Mouse (Mus musculus) inflammation-experienced regulatory T-cells, adult 6 months (primary cell): ENCODE data around the gene Ift20. TPM values are rescaled to one million over a fixed set of nuclear protein-coding genes. Genes with fewer than 3 reads are reported as not detected.
"Not testable (repeated sequence)": the region's sequence is repeated elsewhere in the genome, so short reads cannot be mapped to it uniquely, and the experiment has no call there.

Experiments used
- ATAC-seq: one replicate; pipeline ENCODE4 v1.8.0; 2017
- polyA plus RNA-seq, 3 experiments: library from polyadenylated mRNA; unstranded; fragments of 100-300 nt; shearing (Covaris generic); gene quantifications; one replicate each; pipeline ENCODE4 v1.2.1; 2017

Gene Ift20
- polyA plus RNA-seq, 3 experiments from 2014 or later = 104 to 117 (median 111) TPM

- no peak for ATAC-seq
Measured at GRCm38 (mm10) chr11:78523241-78523955, 12.8 kb upstream of the Ift20 start.

- no peak for ATAC-seq
Measured at GRCm38 (mm10) chr11:78524838-78525237, 11.3 kb upstream of the Ift20 start.

GRCm38 (mm10) chr11:78528714-78529113 is 7.4 kb upstream of the Ift20 start:
- no peak for ATAC-seq

GRCm38 (mm10) chr11:78530001-78530400 is 6.2 kb upstream of the Ift20 start:
- ATAC-seq = no peak

- no peak for ATAC-seq
Measured at GRCm38 (mm10) chr11:78531046-78531445, 5.1 kb upstream of the Ift20 start.

- not testable (repeated sequence) for ATAC-seq
Measured at GRCm38 (mm10) chr11:78531515-78531914, 4.6 kb upstream of the Ift20 start.

GRCm38 (mm10) chr11:78534516-78534915 is 1.6 kb upstream of the Ift20 start:
- no peak for ATAC-seq

GRCm38 (mm10) chr11:78535376-78536079 is 633 bp upstream of the Ift20 start:
- peak; percentile 20 for ATAC-seq

- ATAC-seq = no peak
Measured at GRCm38 (mm10) chr11:78536690-78537084, 526 bp downstream of the Ift20 start.

GRCm38 (mm10) chr11:78540358-78540757 is 4.2 kb downstream of the Ift20 start:
- no peak for ATAC-seq

- no peak for ATAC-seq
Measured at GRCm38 (mm10) chr11:78544449-78545111, 8.4 kb downstream of the Ift20 start.

GRCm38 (mm10) chr11:78545181-78545580 is 9.0 kb downstream of the Ift20 start:
- ATAC-seq = no peak

GRCm38 (mm10) chr11:78547718-78548460 is 11.7 kb downstream of the Ift20 start:
- ATAC-seq = no peak

GRCm38 (mm10) chr11:78549491-78549987 is 13.4 kb downstream of the Ift20 start:
- no peak for ATAC-seq

GRCm38 (mm10) chr11:78550168-78551058 is 14.3 kb downstream of the Ift20 start, which contains the start of gene Tmem97:
Tmem97 (minus strand) TSS chr11:78550777.
- peak; percentile 100 for ATAC-seq

GRCm38 (mm10) chr11:78551059-78551398 is 14.9 kb downstream of the Ift20 start:
- no peak for ATAC-seq

GRCm38 (mm10) chr11:78555623-78556022 is 19.5 kb downstream of the Ift20 start:
- no peak for ATAC-seq

- no peak for ATAC-seq
Measured at GRCm38 (mm10) chr11:78556070-78556469, 19.9 kb downstream of the Ift20 start.

- ATAC-seq = no peak
Measured at GRCm38 (mm10) chr11:78557241-78557640, 21.1 kb downstream of the Ift20 start.

- ATAC-seq = peak; percentile 58
Measured at GRCm38 (mm10) chr11:78560447-78560846, 24.3 kb downstream of the Ift20 start.

- no peak for ATAC-seq
Measured at GRCm38 (mm10) chr11:78566775-78567174, 30.6 kb downstream of the Ift20 start.

- no peak for ATAC-seq
Measured at GRCm38 (mm10) chr11:78567614-78568013, 31.5 kb downstream of the Ift20 start.
